Mouse (Mus musculus): ENCODE results near the gene Grm8. TPM values are rescaled to one million over a fixed set of nuclear protein-coding genes. Genes with fewer than 3 reads are reported as not detected.
A peak's percentile ranks its signal among the peaks of the same experiment; 100 is the strongest.

The Grm8 gene
- total RNA-seq, 2 experiments from 2014 or later: 7.9 to 9.8 TPM

GRCm38 (mm10) chr6:27661747-27662435 lies 473.1 kb downstream of the Grm8 start:
- DNase-seq (ENCODE audit: low spot score in 2 of 2): no peak

- DNase-seq (ENCODE audit: low spot score in 2 of 2): peak; percentile 61 to 68
Measured at GRCm38 (mm10) chr6:27657520-27657919, 477.5 kb downstream of the Grm8 start.

GRCm38 (mm10) chr6:27646503-27646902 lies 488.5 kb downstream of the Grm8 start:
- DNase-seq (ENCODE audit: low spot score in 2 of 2): no peak

- no peak for DNase-seq (ENCODE audit: low spot score in 2 of 2)
Measured at GRCm38 (mm10) chr6:27645054-27645453, 489.9 kb downstream of the Grm8 start.

- DNase-seq (ENCODE audit: low spot score in 2 of 2): no peak
Measured at GRCm38 (mm10) chr6:27635898-27636297, 499.1 kb downstream of the Grm8 start.

GRCm38 (mm10) chr6:27617472-27617871 lies 517.5 kb downstream of the Grm8 start:
- DNase-seq (ENCODE audit: low spot score in 2 of 2): no peak

- no peak for DNase-seq (ENCODE audit: low spot score in 2 of 2)
Measured at GRCm38 (mm10) chr6:27580485-27580884, 554.5 kb downstream of the Grm8 start.

GRCm38 (mm10) chr6:27545516-27545915 lies 589.5 kb downstream of the Grm8 start:
- no peak for DNase-seq (ENCODE audit: low spot score in 2 of 2)

GRCm38 (mm10) chr6:27517620-27518019 lies 617.4 kb downstream of the Grm8 start:
- DNase-seq (ENCODE audit: low spot score in 2 of 2): no peak

- no peak for DNase-seq (ENCODE audit: low spot score in 2 of 2)
Measured at GRCm38 (mm10) chr6:27460998-27461397, 674.0 kb downstream of the Grm8 start.

GRCm38 (mm10) chr6:27408473-27408872 lies 726.5 kb downstream of the Grm8 start:
- DNase-seq (ENCODE audit: low spot score in 2 of 2): peak; percentile 16 to 35

GRCm38 (mm10) chr6:27372416-27372815 lies 762.6 kb downstream of the Grm8 start:
- no peak for DNase-seq (ENCODE audit: low spot score in 2 of 2)

- no peak for DNase-seq (ENCODE audit: low spot score in 2 of 2)
Measured at GRCm38 (mm10) chr6:27371095-27371494, 763.9 kb downstream of the Grm8 start.

- DNase-seq (ENCODE audit: low spot score in 2 of 2): no peak
Measured at GRCm38 (mm10) chr6:27363775-27364174, 771.2 kb downstream of the Grm8 start.

GRCm38 (mm10) chr6:27360440-27360839 lies 774.5 kb downstream of the Grm8 start:
- DNase-seq (ENCODE audit: low spot score in 2 of 2): no peak

- DNase-seq (ENCODE audit: low spot score in 2 of 2): no peak
Measured at GRCm38 (mm10) chr6:27351147-27351546, 783.8 kb downstream of the Grm8 start.

- DNase-seq (ENCODE audit: low spot score in 2 of 2): no peak
Measured at GRCm38 (mm10) chr6:27348272-27348671, 786.7 kb downstream of the Grm8 start.

GRCm38 (mm10) chr6:27346311-27346710 lies 788.7 kb downstream of the Grm8 start:
- DNase-seq (ENCODE audit: low spot score in 2 of 2): no peak

GRCm38 (mm10) chr6:27340131-27340530 lies 794.8 kb downstream of the Grm8 start:
- no peak for DNase-seq (ENCODE audit: low spot score in 2 of 2)

- DNase-seq (ENCODE audit: low spot score in 2 of 2): no peak
Measured at GRCm38 (mm10) chr6:27318575-27318974, 816.4 kb downstream of the Grm8 start.

- peak; percentile 18 to 28 for DNase-seq (ENCODE audit: low spot score in 2 of 2)
Measured at GRCm38 (mm10) chr6:27317422-27317821, 817.6 kb downstream of the Grm8 start.

GRCm38 (mm10) chr6:27316018-27316417 lies 819.0 kb downstream of the Grm8 start:
- DNase-seq (ENCODE audit: low spot score in 2 of 2): no peak

- no peak for DNase-seq (ENCODE audit: low spot score in 2 of 2)
Measured at GRCm38 (mm10) chr6:27314273-27315009, 820.5 kb downstream of the Grm8 start.
